Mouse (Mus musculus) spleen, adult 2 months (tissue): ENCODE data around the gene Nipbl. TPM values are rescaled to one million over a fixed set of nuclear protein-coding genes. Genes with fewer than 3 reads are reported as not detected.

Source experiments
- DNase-seq, 2 experiments: peaks; one replicate each; pipeline versions ENCODE4 v3.0.0 to v3.0.0-alpha.2; 2012 to 2021; ENCODE audit warnings: low spot score in 2 of 2, low read depth in 1 of 2
- H3K27ac ChIP-seq: fragments of 200-500 bp; 2 replicates; pipeline ENCODE4 v1.5.1; 2012; ENCODE audit warnings: low read length, inconsistent platforms; ENCODE audit not compliant: insufficient read depth
- H3K27me3 ChIP-seq: fragments of 200-500 bp; 2 replicates; pipeline ENCODE4 v1.6.1; 2012; ENCODE audit warnings: mild to moderate bottlenecking, moderate library complexity, low read length, inconsistent platforms; ENCODE audit not compliant: control insufficient read depth, insufficient read depth
- H3K36me3 ChIP-seq: fragments of 200-500 bp; 2 replicates; pipeline ENCODE4 v1.6.1; 2012; ENCODE audit warnings: mild to moderate bottlenecking, low read length, inconsistent platforms; ENCODE audit not compliant: control insufficient read depth, insufficient read depth
- H3K4me1 ChIP-seq: fragments of 200-500 bp; 2 replicates; pipeline ENCODE4 v1.6.1; 2011; ENCODE audit warnings: inconsistent platforms; ENCODE audit not compliant: control insufficient read depth, insufficient read depth, insufficient read length
- H3K4me3 ChIP-seq: fragments of 200-500 bp; 2 replicates; pipeline ENCODE4 v1.5.1; 2011; ENCODE audit warnings: mild to moderate bottlenecking, inconsistent platforms; ENCODE audit not compliant: insufficient read depth, insufficient read length; ENCODE audit errors: extremely low read depth
- CTCF ChIP-seq: fragments of 200-500 bp; IDR thresholded peaks from 2 replicates; pipeline ENCODE4 v1.5.1; 2011; ENCODE audit warnings: mild to moderate bottlenecking, inconsistent platforms; ENCODE audit not compliant: insufficient read depth, insufficient read length, insufficient replicate concordance; ENCODE audit errors: extremely low read depth
- POLR2A ChIP-seq: fragments of 200-500 bp; IDR thresholded peaks from 2 replicates; pipeline ENCODE4 v1.6.1; 2011; ENCODE audit warnings: low read depth, low read length, inconsistent platforms
- WGBS: fragments of 180-500 bp; shearing (Covaris S2); methylation state at CpG from one replicate; pipeline ENCODE4 v1.1.7; 2018; 5-methylcytosine and 5-hydroxymethylcytosine counted together
- polyA plus RNA-seq: library from polyadenylated mRNA; depleted of rRNA; stranded (reverse); fragments of >200 nt; gene quantifications from 2 replicates; pipeline ENCODE4 v1.2.3, GENCODE M21; 2012

Gene Nipbl
- polyA plus RNA-seq, 1 experiment: 5.0 TPM

- Histone ChIP-seq H3K27ac (no peak overlapping the region), H3K27me3 (no peaks in the 10 kb centered on the region), H3K36me3 (no peaks in the 10 kb centered on the region), H3K4me1 (peaks cover 2% of the 10 kb centered on the region; the same call in 1 of the 2 replicates), H3K4me3 (no peak overlapping the region)
- WGBS: 63% methylated on average over 2 of the region's 2 CpGs
- TF ChIP-seq CTCF: no peak
- no peak for TF ChIP-seq POLR2A
- no peak for DNase-seq
Observed at GRCm38 (mm10) chr15:8455486-8455885, 11.2 kb upstream of the Nipbl start.

DNA sequence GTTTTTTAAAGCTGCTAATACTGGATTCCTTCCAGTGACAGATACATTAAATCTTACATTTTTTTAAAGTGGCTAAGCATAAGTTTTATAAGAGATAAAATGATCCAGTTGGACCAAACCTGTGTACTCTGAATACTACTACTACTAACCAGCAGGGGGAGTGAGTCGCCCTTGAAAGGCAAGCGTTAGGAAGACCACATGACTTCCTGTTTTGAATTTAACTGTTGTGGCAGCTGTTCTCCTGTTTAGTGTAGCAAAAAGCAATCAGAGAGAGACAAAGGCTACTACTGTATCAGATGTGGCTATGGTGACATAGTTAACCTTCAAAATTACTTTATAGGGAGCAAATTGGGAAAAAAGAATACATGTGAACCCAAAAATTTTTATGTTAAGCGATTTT, 6.8 kb upstream of the Nipbl start:
- H3K4me3 ChIP-seq: no peak overlapping the region
- no peak overlapping the region; the same call in 1 of the 2 replicates for H3K27ac ChIP-seq

GRCm38 (mm10) chr15:8447193-8447767, 3.0 kb upstream of the Nipbl start:
- no peak for DNase-seq
- Histone ChIP-seq H3K36me3 (no peaks in the 10 kb centered on the region), H3K27ac (no peak overlapping the region), H3K4me3 (no peak overlapping the region), H3K4me1 (peaks cover 6% of the 10 kb centered on the region; the same call in 1 of the 2 replicates), H3K27me3 (no peaks in the 10 kb centered on the region)
- 58% methylated on average over 8 of the region's 8 CpGs for WGBS
- no peak for TF ChIP-seq POLR2A
- TF ChIP-seq CTCF: no peak

More for the DNA sequence above, 6.8 kb upstream of the Nipbl start:
- peaks cover 6% of the 10 kb centered on the region; the same call in 1 of the 2 replicates for H3K4me1 ChIP-seq
- peak; percentile 42 to 73 for DNase-seq
- no peaks in the 10 kb centered on the region for H3K27me3 ChIP-seq
- H3K36me3 ChIP-seq: no peaks in the 10 kb centered on the region
- TF ChIP-seq CTCF: peak; percentile 50; the same call in 1 of the 2 replicates
- TF ChIP-seq POLR2A: no peak
- WGBS: 23% methylated on average over 3 of the region's 3 CpGs

GRCm38 (mm10) chr15:8446435-8446834, 2.2 kb upstream of the Nipbl start:
- peak; percentile 14 to 67 for DNase-seq
- peak overlapping the region; percentile 88; the same call in 1 of the 2 replicates for H3K4me3 ChIP-seq
- H3K27me3 ChIP-seq: no peaks in the 10 kb centered on the region
- peaks cover 9% of the 10 kb centered on the region; the same call in 1 of the 2 replicates for H3K4me1 ChIP-seq
- H3K36me3 ChIP-seq: no peaks in the 10 kb centered on the region
- 3% methylated on average over 6 of the region's 6 CpGs for WGBS
- TF ChIP-seq CTCF (0 out of 2 replicates have a peak, but pooled peaks have one; percentile 1), POLR2A (no peak)
- H3K27ac ChIP-seq: peak overlapping the region; percentile 61; the same call in 1 of the 2 replicates

DNA sequence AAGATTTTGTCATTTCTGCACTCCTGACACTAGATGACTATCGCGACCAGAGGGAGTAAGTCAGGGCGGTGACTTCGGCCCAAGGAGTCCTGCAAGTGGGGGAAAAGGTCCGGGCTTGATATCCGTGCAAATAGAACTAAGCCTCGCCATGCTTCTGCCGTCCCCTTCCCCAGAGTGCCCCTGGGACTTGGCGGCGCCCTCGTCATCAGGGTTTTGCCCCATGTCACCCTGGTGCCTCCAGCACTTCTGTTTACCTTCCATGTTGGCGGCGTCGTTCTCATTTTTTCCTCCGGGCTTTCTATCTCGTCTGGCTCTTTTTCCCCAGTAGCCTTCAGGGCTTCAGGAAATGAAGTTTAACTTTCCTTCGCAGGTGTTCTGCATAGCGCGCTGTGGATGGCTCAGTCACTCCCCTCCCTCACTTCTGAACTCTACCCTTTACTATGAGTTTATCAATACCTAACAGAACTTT, 1.7 kb upstream of the Nipbl start:
- under 1% methylated on average over 19 of the region's 19 CpGs for whole genome bisulfite sequencing
- peak overlapping the region; percentile 61 for H3K27ac ChIP-seq
- peak; percentile 33 to 42 for DNase-seq
- H3K36me3 ChIP-seq: no peaks in the 10 kb centered on the region
- TF ChIP-seq POLR2A: no peak
- no peak for TF ChIP-seq CTCF
- peaks cover 8% of the 10 kb centered on the region; the same call in 1 of the 2 replicates for H3K4me1 ChIP-seq
- peak overlapping the region; percentile 88 for H3K4me3 ChIP-seq
- no peaks in the 10 kb centered on the region for H3K27me3 ChIP-seq

DNA sequence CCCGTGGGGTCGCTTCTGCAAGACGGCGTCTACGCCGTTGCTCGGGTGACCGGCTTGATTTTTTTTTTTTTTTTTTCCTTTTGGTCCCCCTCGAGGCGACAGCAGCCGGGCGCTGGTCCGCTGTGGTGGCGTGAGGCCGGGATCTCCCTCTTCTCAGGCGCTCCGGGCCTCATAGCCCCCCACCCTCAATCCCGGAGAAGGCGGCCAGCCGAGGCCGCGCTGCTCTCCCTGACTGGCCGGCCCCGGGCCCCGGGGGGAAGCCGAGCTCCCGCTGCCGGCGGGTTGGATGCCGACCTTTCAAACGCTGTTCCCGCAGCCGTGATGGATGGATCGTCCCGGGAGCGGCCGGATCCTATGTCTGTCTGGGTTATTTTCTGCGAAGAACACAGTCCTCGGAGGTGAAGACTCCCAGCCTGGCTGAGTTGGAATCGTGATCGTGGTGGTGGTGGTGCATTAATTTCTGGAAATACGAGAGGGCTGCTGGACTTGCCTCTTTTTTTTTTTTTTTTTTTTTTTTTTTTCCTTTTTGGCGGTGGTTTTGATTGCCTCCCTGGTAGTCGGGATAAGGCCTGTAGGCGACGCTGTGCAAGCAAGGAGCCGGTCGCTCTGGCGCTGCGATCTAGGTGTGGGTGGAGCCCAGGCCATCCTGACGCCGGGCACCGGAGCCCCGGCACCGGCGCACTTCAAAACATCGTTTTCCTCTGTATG, 781 bp upstream of the Nipbl start:
- no peaks in the 10 kb centered on the region for H3K27me3 ChIP-seq
- TF ChIP-seq POLR2A (no peak), CTCF (peak; percentile 60; the same call in 1 of the 2 replicates)
- peak; percentile 73 for DNase-seq
- H3K36me3 ChIP-seq: no peaks in the 10 kb centered on the region
- H3K4me1 ChIP-seq: peaks cover 8% of the 10 kb centered on the region; the same call in 1 of the 2 replicates
- H3K27ac ChIP-seq: peak overlapping the region; percentile 100
- peak overlapping the region; percentile 88 for H3K4me3 ChIP-seq
- under 1% methylated on average over 56 of the region's 57 CpGs for WGBS
